Mouse (Mus musculus) small intestine, adult 2 months (tissue): ENCODE results near the gene S100a6.

Source experiments
- CTCF ChIP-seq: fragments of 200-500 bp; IDR thresholded peaks from 2 replicates; pipeline ENCODE4 v1.5.1; 2012; ENCODE audit warnings: low read depth, mild to moderate bottlenecking, control low read depth, inconsistent platforms, low read length, moderate library complexity, mixed read lengths; ENCODE audit not compliant: insufficient replicate concordance, insufficient read length; ENCODE audit errors: extremely low read depth
- POLR2A ChIP-seq: fragments of 200-500 bp; IDR thresholded peaks from 2 replicates; pipeline ENCODE4 v1.6.1; 2012; ENCODE audit warnings: low read depth, mild to moderate bottlenecking, control low read depth, inconsistent platforms, low read length, moderate library complexity

DNA sequence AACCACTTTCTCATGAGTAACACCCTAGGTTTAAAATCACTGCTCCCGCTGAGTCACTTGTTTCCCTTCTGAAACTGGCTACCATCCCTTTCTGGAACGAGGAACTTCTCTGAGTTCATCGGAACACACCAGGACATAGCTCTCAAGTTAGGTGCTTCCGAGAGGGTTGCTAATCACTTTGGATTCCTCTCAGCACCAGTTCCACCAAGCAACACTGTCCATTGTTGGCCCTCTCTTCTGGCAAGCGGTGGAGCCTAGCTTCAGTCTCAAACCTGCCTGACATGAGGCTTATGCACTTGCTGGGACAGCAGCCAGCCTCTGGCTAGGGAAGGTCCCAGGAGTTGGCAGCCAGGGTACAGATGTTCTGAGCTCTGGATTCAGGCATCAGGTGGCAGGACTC lies 38.0 kb upstream of the S100a6 start:
- TF ChIP-seq POLR2A (no peak), CTCF (no peak)
